Mouse (Mus musculus): ENCODE measurements at regions not wholly inside any gene's neighbourhood (a gene's known extent, or its start where the extent isn't known, plus 50 kb on each side); places are given as distances from the start of the nearest gene placed in this dataset.

DNA sequence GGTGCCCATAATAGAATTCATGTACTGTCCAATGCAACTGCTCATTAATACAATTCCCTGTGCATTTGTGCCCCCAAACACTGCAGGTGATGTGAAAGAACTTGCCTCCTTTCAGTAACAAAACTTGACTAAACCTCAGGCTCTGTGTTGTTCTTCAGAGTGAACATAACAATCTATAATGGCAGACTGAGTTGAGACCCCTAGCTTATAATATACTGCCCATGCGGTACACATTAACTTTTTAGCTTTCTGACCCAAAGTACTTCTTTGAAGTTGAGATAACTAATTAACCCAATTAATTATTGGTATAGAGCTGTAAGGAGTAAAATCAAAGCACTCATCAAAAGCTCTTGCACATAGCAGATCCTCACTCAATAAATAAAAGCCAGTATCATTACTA lies 85.4 kb downstream of the Kctd12 start:
- no peaks in the 10 kb centered on the region for H3K4me1 ChIP-seq (ENCODE audit: control insufficient read depth, insufficient read depth, insufficient read length, low read length)

DNA sequence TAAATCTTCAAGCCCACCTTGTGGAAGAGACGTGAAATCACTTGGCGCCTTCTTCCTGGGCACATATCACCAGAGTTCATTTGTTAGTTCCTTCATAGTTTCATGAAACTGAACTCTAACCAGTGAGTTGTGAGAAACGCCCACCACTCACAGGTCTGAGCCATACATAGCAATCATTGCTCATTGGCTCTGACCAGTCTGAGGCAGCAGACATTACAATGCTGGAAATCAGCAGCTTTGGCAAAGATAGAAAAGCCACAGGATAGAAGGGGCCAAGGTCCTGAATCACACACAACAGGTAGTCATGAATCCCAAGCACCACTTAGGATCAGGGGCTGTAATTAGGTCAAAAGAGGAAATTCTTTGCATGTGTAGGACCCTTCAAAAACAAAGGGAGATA lies 85.9 kb downstream of the Kctd12 start:
- Histone ChIP-seq H3K4me3 (ENCODE audit: insufficient read depth, low read depth, low read length) (no peak overlapping the region), H3K4me1 (ENCODE audit: control insufficient read depth, insufficient read depth, insufficient read length, low read length) (no peaks in the 10 kb centered on the region), H3K27ac (replicated peaks; ENCODE audit: low read depth, low read length) (no peak overlapping the region)

More for the DNA sequence above, 85.4 kb downstream of the Kctd12 start:
- Histone ChIP-seq H3K4me3 (ENCODE audit: insufficient read depth, low read depth, low read length) (no peak overlapping the region), H3K27ac (replicated peaks; ENCODE audit: low read depth, low read length) (no peak overlapping the region)

DNA sequence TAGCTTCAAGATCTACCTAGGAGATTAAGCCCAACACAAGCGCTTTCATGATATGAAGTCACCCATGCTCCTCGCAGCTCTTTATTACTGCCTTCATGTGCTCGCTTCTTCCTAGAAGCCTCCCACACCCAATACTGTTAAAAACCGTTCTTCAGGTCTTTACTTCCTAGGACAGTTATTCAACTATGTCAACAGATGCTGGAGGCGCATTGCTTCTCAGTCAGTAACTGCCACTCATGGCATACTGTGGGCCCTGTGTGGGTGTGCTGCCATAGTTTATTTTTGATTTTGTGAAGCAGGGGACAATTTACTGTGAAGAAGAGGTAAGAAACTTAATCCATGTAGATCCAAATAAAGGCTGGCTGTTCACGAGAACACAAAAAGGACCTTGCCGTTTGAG lies 89.2 kb downstream of the Kctd12 start:
- no peak overlapping the region for H3K27ac ChIP-seq (replicated peaks; ENCODE audit: low read depth, low read length)
- no peaks in the 10 kb centered on the region for H3K4me1 ChIP-seq (ENCODE audit: control insufficient read depth, insufficient read depth, insufficient read length, low read length)
- H3K4me3 ChIP-seq (ENCODE audit: insufficient read depth, low read depth, low read length) = no peak overlapping the region

DNA sequence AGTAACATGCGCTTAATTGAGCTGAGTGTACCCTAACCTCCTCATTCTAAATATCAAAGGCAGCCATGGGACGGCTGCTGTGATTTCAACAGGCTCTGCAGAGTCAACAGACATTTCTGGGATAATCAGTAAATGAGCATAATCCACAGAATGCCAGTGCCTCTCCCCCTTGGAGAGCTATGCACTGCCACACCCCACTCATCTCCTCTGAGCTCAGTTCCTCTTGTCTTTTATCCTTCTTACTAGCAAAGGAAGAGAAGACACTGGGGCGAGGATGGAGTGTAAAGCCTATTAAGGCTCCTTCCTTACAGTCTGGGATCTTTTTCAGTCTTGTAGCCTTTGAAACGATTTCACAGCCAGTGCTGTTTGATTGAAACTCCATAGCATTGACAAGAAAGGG lies 90.9 kb downstream of the Kctd12 start:
- no peaks in the 10 kb centered on the region for H3K4me1 ChIP-seq (ENCODE audit: control insufficient read depth, insufficient read depth, insufficient read length, low read length)
- no peak overlapping the region for H3K4me3 ChIP-seq (ENCODE audit: insufficient read depth, low read depth, low read length)
- no peak overlapping the region for H3K27ac ChIP-seq (replicated peaks; ENCODE audit: low read depth, low read length)

DNA sequence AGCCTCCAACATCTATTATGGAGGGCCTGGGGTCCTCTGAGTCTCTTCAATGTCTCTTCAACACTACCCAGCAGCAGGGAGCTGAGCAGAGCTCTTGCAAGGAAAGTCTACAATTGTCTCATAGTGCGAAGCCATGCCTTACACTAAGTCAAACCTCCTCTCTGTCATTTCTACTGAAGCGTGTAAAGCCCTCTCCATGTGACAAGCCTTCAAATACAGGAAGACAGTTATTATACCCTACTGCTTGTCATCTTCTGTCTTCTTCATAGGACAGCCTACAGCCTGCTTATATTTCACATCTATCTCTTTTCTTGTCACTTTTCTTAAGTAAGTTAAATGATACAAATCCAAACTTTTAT lies 97.2 kb downstream of the Kctd12 start:
- Histone ChIP-seq H3K4me3 (ENCODE audit: insufficient read depth, low read depth, low read length) (no peak overlapping the region), H3K27ac (replicated peaks; ENCODE audit: low read depth, low read length) (no peak overlapping the region), H3K4me1 (ENCODE audit: control insufficient read depth, insufficient read depth, insufficient read length, low read length) (peaks cover 6% of the 10 kb centered on the region; the same call in 1 of the 2 replicates)

DNA sequence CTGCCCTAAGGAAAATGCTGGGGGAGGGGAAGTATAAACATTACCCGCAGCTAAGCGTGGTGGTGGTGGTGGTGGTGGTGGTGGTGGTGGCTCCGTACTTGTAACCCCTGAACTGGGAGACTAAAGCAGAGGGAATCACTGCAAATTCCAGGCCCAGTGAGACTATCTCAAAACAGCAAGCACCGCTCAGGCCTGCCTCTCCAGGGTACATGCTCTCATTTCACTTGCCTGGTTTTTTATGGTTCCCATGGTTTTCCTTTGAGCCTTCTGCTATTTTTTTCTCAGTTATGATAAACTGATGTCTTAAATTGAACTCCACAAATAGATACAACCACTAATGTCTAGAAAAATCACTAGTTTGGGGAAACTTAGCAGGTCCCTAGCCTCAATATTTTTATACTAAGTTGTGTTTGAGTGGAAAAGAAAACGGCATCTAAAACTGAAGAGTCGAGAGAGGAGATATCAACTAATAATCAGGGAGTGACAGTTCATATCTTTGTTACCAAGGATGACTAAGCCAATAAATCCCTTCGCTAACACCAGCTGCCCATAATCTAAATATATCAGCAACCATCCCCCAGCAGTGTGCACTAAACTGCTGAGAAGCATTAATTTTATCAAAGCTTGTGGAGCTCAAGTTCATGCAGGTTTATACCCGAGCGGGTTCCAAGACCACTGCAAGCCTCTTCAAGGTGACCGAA lies 97.7 kb downstream of the Kctd12 start:
- H3K4me1 ChIP-seq (ENCODE audit: control insufficient read depth, insufficient read depth, insufficient read length, low read length) = peaks cover 6% of the 10 kb centered on the region; the same call in 1 of the 2 replicates
- no peak overlapping the region for H3K4me3 ChIP-seq (ENCODE audit: insufficient read depth, low read depth, low read length)
- 0 out of 2 replicates have a peak overlapping the region, but pooled peaks have one; percentile 25 for H3K27ac ChIP-seq (replicated peaks; ENCODE audit: low read depth, low read length)

DNA sequence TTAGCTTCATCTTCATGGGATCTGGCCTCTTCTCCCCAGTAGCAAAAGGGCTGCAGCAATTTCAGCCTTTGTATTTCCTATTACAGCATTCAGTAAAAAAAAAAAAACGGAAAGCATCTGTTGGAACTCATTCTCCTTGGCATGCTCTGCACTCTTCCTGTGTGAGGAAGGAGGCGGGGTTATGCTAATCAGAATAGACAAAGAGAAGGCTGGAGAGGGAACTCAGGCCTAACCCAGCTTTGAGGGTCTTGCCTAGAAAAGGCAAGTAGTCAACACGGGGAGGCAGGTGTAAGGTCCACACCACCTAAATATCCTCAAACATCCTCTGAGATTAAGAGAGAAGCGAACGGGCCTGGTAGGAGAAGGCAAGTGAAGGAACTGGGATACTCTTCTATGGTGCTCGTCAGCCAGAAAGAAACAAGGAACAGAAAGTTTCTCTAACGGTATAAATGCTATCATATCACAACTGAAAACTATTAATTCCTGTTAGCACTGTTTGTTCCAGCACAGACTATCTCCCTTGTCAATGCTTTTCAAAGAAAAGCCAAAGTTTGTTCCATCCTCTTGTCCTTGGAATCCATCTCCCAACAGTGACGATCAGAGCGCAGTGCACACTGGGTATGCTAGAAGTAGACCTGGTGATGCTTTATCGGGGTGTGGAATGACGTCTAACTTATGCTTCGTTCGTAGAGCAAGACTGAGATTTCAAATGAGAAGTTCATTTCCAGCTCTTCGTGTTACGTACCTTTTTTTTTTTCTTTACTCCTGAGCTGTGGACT lies 98.9 kb downstream of the Kctd12 start:
- peaks cover 6% of the 10 kb centered on the region; the same call in 1 of the 2 replicates for H3K4me1 ChIP-seq (ENCODE audit: control insufficient read depth, insufficient read depth, insufficient read length, low read length)
- H3K4me3 ChIP-seq (ENCODE audit: insufficient read depth, low read depth, low read length) = no peak overlapping the region
- H3K27ac ChIP-seq (replicated peaks; ENCODE audit: low read depth, low read length) = peak overlapping the region; percentile 92

DNA sequence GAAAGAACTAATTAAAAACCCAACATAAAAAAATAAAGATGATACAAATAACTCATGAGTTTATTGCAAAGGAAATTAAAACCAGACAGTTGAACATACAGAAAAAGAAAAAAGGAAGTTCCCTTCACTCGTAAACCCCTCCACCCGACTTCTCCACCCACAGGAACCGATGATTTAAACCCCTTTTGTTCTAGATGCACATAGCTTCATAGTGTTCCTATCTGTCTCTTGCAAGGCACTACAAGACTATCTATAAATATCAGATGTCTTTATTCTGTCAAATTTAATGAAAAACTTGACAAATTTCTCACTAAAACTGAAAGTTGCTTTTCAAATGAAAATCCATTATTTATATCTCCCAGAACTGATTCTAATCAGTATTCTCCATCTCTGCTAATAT lies 100.2 kb downstream of the Kctd12 start:
- no peak overlapping the region for H3K4me3 ChIP-seq (ENCODE audit: insufficient read depth, low read depth, low read length)
- H3K27ac ChIP-seq (replicated peaks; ENCODE audit: low read depth, low read length) = no peak overlapping the region
- H3K4me1 ChIP-seq (ENCODE audit: control insufficient read depth, insufficient read depth, insufficient read length, low read length) = peaks cover 6% of the 10 kb centered on the region; the same call in 1 of the 2 replicates

DNA sequence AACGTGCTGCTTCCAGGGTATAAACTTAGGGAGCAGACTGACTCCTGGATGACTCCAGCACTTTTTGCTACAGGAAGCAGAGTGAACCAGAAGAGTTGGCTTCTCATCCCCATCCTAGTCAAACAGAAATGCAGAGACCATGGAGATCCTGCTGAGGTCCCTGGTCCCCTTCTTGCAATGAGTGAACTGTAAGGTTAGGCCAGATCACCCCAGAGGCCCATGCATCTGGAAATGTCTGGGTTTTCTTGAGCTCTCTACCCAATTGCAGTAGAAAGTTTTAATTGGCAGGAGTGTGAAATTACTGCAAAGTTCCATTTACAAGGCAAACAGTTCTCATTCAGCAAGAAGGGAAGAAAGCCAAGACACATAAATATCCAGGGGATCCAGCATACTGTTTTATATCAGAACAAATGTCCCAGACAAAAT lies 101.8 kb downstream of the Kctd12 start:
- H3K4me3 ChIP-seq (ENCODE audit: insufficient read depth, low read depth, low read length) = no peak overlapping the region
- no peak overlapping the region for H3K27ac ChIP-seq (replicated peaks; ENCODE audit: low read depth, low read length)
- peaks cover 6% of the 10 kb centered on the region; the same call in 1 of the 2 replicates for H3K4me1 ChIP-seq (ENCODE audit: control insufficient read depth, insufficient read depth, insufficient read length, low read length)

DNA sequence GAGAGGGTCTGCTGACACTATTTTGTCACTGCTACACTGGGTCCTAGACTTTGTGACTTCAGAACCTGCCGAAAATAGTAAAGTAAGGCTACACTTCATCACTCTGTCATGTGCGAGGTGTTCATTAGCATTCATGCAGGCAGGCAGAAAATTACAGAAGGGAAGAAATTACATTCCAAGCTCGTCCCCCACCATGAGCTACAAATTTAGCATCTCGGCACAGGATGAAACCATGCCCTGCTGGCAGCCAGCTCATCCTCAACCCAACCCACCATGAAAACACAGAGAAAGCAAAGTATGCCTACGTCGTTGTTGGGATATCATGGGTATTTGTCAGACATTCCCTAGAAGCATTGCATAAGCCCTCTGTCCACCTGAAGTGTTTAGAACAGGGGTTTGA lies 103.9 kb downstream of the Kctd12 start:
- H3K4me1 ChIP-seq (ENCODE audit: control insufficient read depth, insufficient read depth, insufficient read length, low read length) = peaks cover 6% of the 10 kb centered on the region; the same call in 1 of the 2 replicates
- H3K27ac ChIP-seq (replicated peaks; ENCODE audit: low read depth, low read length) = no peak overlapping the region
- no peak overlapping the region for H3K4me3 ChIP-seq (ENCODE audit: insufficient read depth, low read depth, low read length)

DNA sequence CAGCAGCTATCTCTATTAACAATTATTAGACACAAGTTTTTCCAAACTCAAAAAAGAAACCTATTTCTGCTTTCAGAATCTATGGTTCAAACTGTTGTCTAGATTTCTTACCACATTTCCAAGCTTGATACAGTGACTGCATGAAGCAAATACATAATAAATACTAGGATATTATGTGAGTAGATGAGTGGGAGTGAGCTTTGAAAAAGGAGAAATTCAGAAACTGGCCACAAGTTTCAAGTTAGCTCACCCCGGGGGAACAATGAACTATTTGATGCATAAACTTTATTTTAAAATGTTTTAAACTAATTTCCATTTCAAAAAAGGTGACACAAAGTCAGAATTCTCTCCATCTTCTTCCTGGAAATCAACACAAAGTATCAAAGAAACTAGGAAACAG lies 114.3 kb downstream of the Kctd12 start:
- Histone ChIP-seq H3K4me1 (ENCODE audit: control insufficient read depth, insufficient read depth, insufficient read length, low read length) (no peaks in the 10 kb centered on the region), H3K4me3 (ENCODE audit: insufficient read depth, low read depth, low read length) (no peak overlapping the region), H3K27ac (replicated peaks; ENCODE audit: low read depth, low read length) (no peak overlapping the region)

DNA sequence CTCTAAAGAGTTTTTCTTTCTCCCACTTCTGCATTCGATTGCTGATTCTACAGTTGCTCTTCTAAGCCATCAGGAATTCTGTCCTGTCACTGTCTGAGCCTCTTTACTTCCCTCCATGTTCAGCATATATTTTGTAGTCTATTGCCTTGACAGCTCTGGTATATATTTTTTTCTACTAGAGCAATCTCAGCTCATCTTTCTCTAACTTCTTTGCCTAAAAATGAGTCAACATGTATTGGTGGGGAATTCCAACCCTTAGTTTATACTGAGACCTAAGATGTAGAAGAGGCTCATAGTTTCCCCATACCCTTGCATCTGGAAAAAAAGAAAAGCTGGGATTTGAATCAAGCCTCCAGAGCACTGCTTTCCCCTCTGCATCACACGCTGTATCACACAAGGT lies 114.7 kb downstream of the Kctd12 start:
- Histone ChIP-seq H3K4me3 (ENCODE audit: insufficient read depth, low read depth, low read length) (no peak overlapping the region), H3K27ac (replicated peaks; ENCODE audit: low read depth, low read length) (no peak overlapping the region), H3K4me1 (ENCODE audit: control insufficient read depth, insufficient read depth, insufficient read length, low read length) (no peaks in the 10 kb centered on the region)

DNA sequence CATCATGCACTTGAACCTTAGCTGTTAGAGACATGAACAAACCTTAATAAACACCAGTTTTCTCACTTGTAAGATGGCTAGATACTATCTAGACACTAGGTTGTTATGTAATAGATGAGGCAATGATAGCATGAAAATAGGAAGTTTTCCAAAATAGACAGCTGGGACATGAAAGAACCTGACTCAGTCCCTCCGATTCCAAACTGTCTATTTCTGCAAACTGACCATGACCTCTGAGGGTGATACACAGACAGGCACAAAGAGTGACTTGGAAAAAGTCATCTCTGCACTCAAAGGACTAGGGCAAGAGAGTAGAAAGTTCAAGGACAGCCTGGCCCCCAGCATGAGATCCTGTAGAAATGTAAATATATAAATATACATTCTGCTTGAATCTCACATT lies 115.9 kb downstream of the Kctd12 start:
- no peak overlapping the region for H3K27ac ChIP-seq (replicated peaks; ENCODE audit: low read depth, low read length)
- H3K4me3 ChIP-seq (ENCODE audit: insufficient read depth, low read depth, low read length) = no peak overlapping the region
- H3K4me1 ChIP-seq (ENCODE audit: control insufficient read depth, insufficient read depth, insufficient read length, low read length) = no peaks in the 10 kb centered on the region

DNA sequence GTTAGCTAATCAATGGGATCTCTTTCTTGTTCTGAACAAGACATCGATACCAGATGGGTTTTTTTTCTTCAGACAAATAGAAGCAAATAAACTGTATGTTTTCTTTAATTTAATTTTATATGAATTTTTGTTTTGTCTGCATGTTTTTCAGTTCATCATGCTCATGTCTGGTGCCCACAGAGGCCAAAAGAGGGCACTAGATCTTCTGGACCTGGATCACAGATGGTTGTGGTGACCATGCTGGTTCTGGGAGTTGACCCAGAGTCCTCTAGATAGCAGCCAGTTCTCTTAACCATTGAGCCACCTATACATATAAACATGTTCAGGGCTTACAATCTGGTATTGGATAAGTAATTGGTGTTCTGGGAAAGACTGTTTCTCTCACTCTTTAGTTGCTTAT lies 120.7 kb downstream of the Kctd12 start:
- no peak overlapping the region for H3K27ac ChIP-seq (replicated peaks; ENCODE audit: low read depth, low read length)
- no peak overlapping the region for H3K4me3 ChIP-seq (ENCODE audit: insufficient read depth, low read depth, low read length)
- H3K4me1 ChIP-seq (ENCODE audit: control insufficient read depth, insufficient read depth, insufficient read length, low read length) = no peaks in the 10 kb centered on the region

DNA sequence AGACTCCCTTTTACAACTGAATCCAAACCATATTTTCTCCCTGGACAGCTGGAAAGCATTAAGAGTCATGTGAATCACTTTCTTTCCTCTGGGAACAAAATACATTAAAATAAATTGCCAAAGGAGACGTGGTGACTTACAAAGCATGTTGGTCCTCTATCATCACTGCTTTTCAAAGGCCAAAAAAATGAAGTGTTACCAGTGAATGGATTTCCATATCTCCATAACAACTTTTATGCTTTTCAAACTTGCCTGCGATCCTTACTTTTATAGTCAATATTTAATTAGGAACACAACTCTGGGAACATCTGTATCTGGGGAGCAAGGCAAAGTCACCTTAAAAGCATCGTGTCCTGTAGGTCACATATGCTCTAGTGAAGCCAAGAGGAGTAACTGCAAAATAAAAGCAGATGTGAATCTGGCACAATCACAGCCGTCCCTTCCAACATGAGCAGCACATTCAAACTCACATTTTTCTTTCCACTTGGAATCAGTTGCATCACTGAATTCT lies 123.0 kb downstream of the Kctd12 start:
- Histone ChIP-seq H3K4me1 (ENCODE audit: control insufficient read depth, insufficient read depth, insufficient read length, low read length) (peaks cover 11% of the 10 kb centered on the region), H3K4me3 (ENCODE audit: insufficient read depth, low read depth, low read length) (no peak overlapping the region), H3K27ac (replicated peaks; ENCODE audit: low read depth, low read length) (no peak overlapping the region)

Data from brown adipose tissue, adult 24 weeks (tissue).